ENCODE assay signal across 8 mouse cellular contexts in genomic region chr15:25959375-25959774, GRCm38 (mm10). TPM values are rescaled to one million over a fixed set of nuclear protein-coding genes. Genes with fewer than 3 reads are reported as not detected.
DNase-seq lines count a peak whose midpoint lies in the region; ATAC-seq lines count a peak whose summit lies in the region.

No protein-coding gene starts in this region.

- no peaks in the 10 kb centered on the region for H3K4me1 ChIP-seq in midbrain, embryonic 11.5 days (ENCODE audit: control insufficient read depth, insufficient read depth, low read length)
- H3K4me1 ChIP-seq in midbrain, embryonic 10.5 days = peaks cover 4% of the 10 kb centered on the region
- H3K4me1 ChIP-seq in hindbrain, embryonic 14.5 days (replicated peaks; ENCODE audit: control insufficient read depth, insufficient read depth, low read length) = no peaks in the 10 kb centered on the region; the same call in 1 of the 2 replicates

- peak; percentile 86 for ATAC-seq in midbrain, embryonic 11.5 days (ENCODE audit: low FRiP score)
- ATAC-seq in hindbrain, embryonic 14.5 days (ENCODE audit: low FRiP score) = peak; percentile 83

- no peaks in the 10 kb centered on the region for H3K9me3 ChIP-seq in midbrain, embryonic 11.5 days (ENCODE audit: control insufficient read depth, low read length)
- no peaks in the 10 kb centered on the region for H3K9me3 ChIP-seq in midbrain, embryonic 10.5 days (replicated peaks)
- H3K9me3 ChIP-seq in hindbrain, embryonic 14.5 days (ENCODE audit: control insufficient read depth, low read length) = no peaks in the 10 kb centered on the region

- WGBS in midbrain, embryonic 11.5 days = 48% methylated on average over 5 of the region's 5 CpGs
- WGBS in midbrain, embryonic 10.5 days = 42% methylated on average over 5 of the region's 5 CpGs
- WGBS in hindbrain, embryonic 14.5 days = 40% methylated on average over 5 of the region's 5 CpGs

- no peak overlapping the region for H3K27ac ChIP-seq in midbrain, embryonic 11.5 days (ENCODE audit: low read depth, low read length)
- no peak overlapping the region for H3K27ac ChIP-seq in midbrain, embryonic 10.5 days (replicated peaks)
- no peak overlapping the region for H3K27ac ChIP-seq in hindbrain, embryonic 14.5 days

- H3K4me2 ChIP-seq in midbrain, embryonic 11.5 days = no peak overlapping the region
- H3K4me2 ChIP-seq in hindbrain, embryonic 14.5 days (replicated peaks) = no peak overlapping the region

- H3K4me3 ChIP-seq in midbrain, embryonic 11.5 days (ENCODE audit: low read depth, low read length) = no peak overlapping the region
- H3K4me3 ChIP-seq in midbrain, embryonic 10.5 days = no peak overlapping the region
- H3K4me3 ChIP-seq in hindbrain, embryonic 14.5 days (replicated peaks; ENCODE audit: low read length) = no peak overlapping the region

- no peaks in the 10 kb centered on the region for H3K36me3 ChIP-seq in midbrain, embryonic 11.5 days (ENCODE audit: control insufficient read depth, insufficient read depth, low read length)
- H3K36me3 ChIP-seq in midbrain, embryonic 10.5 days = no peaks in the 10 kb centered on the region
- no peaks in the 10 kb centered on the region for H3K36me3 ChIP-seq in hindbrain, embryonic 14.5 days (replicated peaks; ENCODE audit: control insufficient read depth, insufficient read depth)

- H3K27me3 ChIP-seq in midbrain, embryonic 11.5 days (ENCODE audit: control insufficient read depth, insufficient read depth, low read length) = no peaks in the 10 kb centered on the region
- H3K27me3 ChIP-seq in midbrain, embryonic 10.5 days (ENCODE audit: low read depth, poor library complexity, severe bottlenecking) = no peaks in the 10 kb centered on the region
- H3K27me3 ChIP-seq in hindbrain, embryonic 14.5 days (ENCODE audit: control insufficient read depth, insufficient read depth, low read length) = no peaks in the 10 kb centered on the region

- H3K9ac ChIP-seq in midbrain, embryonic 11.5 days (ENCODE audit: low read length) = no peak overlapping the region
- no peak overlapping the region for H3K9ac ChIP-seq in hindbrain, embryonic 14.5 days

- DNase-seq in adrenal gland, postnatal 14 days = peak; percentile 21
- DNase-seq in adrenal gland, postnatal 10 days = no peak
- DNase-seq in midbrain, embryonic 11.5 days (ENCODE audit: low spot score, missing footprints) = no peak
- no peak for DNase-seq in midbrain, embryonic 10.5 days (ENCODE audit: low spot score)
- peak; percentile 80 for DNase-seq in hindbrain, embryonic 14.5 days (ENCODE audit: low spot score)
- DNase-seq in lung, postnatal 14 days = peak; percentile 23
- DNase-seq in telencephalon, adult 2 months (ENCODE audit: low read depth, low spot score) = peak; percentile 48
- no peak for DNase-seq in adrenal gland, postnatal 4 days (ENCODE audit: low spot score in 2 of 2)

RNA-seq across cellular contexts. Expression of gene Zfp622, which starts 24.8 kb away (rescaled TPM):
- 33.2 and 35.1 TPM in 2 replicates for total RNA-seq in adrenal gland, postnatal 14 days (2021)
- 10 to 100 TPM; 33.0 to 34.1 TPM for total RNA-seq in adrenal gland, postnatal 10 days (2021)
- polyA plus RNA-seq in midbrain, embryonic 11.5 days (2014; fragmentation: Nextera tagmentation; extraction: Ambion mirVana) = 30.6 and 33.1 TPM in 2 replicates
- polyA plus RNA-seq in midbrain, embryonic 10.5 days (2016; fragmentation: Nextera tagmentation; extraction: Ambion mirVana) = 24.1 and 24.4 TPM in 2 replicates
- polyA plus RNA-seq in hindbrain, embryonic 14.5 days (2014; fragmentation: Nextera tagmentation; extraction: Ambion mirVana) = 37.1 and 37.4 TPM in 2 replicates
- 10 to 100 TPM; 45.7 to 47.3 TPM for total RNA-seq in adrenal gland, postnatal 4 days (2021)

Comparison
In these comparisons a context has a peak if more than half of its experiments do, and no peak if none do; other contexts are left out.
1. DNase-seq: peak in adrenal gland, postnatal 14 days (single experiment), hindbrain, embryonic 14.5 days (single experiment), lung, postnatal 14 days (single experiment) and telencephalon, adult 2 months (single experiment); none in adrenal gland, postnatal 10 days (single experiment), midbrain, embryonic 11.5 days (single experiment), midbrain, embryonic 10.5 days (single experiment) and adrenal gland, postnatal 4 days (0 of 2).